Mouse (Mus musculus): ENCODE results near the gene Tns1.

DNA sequence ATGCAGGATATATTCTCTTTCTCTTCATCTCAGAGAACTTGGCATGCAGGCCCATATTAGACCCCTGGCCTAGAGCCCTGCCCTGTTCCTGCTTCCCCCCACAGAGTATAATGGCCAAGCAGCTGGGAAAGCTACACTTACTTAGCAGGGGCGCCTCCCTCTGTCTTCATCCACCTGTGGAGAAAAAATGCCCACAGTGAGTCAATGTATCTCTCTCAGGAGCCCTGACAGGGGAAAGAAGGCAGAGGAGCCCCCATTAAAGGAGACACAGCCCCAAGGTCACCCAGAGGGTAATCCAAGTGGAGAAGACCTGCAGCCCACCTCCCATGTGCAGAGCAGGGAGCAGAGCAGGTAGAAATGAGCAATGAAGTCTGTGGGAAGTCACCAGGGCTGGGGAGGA lies 208.0 kb downstream of the Tns1 start:
- TF ChIP-seq CTCF (IDR thresholded peaks at IDR 0.05; ENCODE audit: borderline replicate concordance, control insufficient read depth, extremely low read depth, insufficient read depth, low read length, poor library complexity) (no peak), POLR2A (IDR thresholded peaks at IDR 0.05; ENCODE audit: control insufficient read depth, extremely low read depth, insufficient read depth, low read length, poor library complexity) (no peak)
